Mouse (Mus musculus) kidney, adult 2 months (tissue): Measurements from ENCODE around the gene Engase. TPM values are rescaled to one million over a fixed set of nuclear protein-coding genes. Genes with fewer than 3 reads are reported as not detected.

Experiments used
- DNase-seq: peaks from one replicate; pipeline ENCODE4 v3.0.0; 2021
- H3K27ac ChIP-seq: fragments of 200-500 bp; 2 replicates; pipeline ENCODE4 v1.5.1; 2012; ENCODE audit warnings: low read depth, low read length, control low read depth, inconsistent platforms; ENCODE audit not compliant: insufficient read depth
- H3K27me3 ChIP-seq: fragments of 200-500 bp; replicated peaks from 2 replicates; pipeline ENCODE4 v1.6.1; 2012; ENCODE audit warnings: mild to moderate bottlenecking, moderate library complexity, low read length, inconsistent platforms; ENCODE audit not compliant: control insufficient read depth, insufficient read depth
- H3K36me3 ChIP-seq: fragments of 200-500 bp; 2 replicates; pipeline ENCODE4 v1.6.1; 2012; ENCODE audit warnings: mild to moderate bottlenecking, moderate library complexity, low read length, inconsistent platforms; ENCODE audit not compliant: control insufficient read depth, insufficient read depth
- H3K4me1 ChIP-seq: fragments of 200-500 bp; 2 replicates; pipeline ENCODE4 v1.6.1; 2011; ENCODE audit warnings: low read length; ENCODE audit not compliant: control insufficient read depth, insufficient read depth
- H3K4me3 ChIP-seq: fragments of 200-500 bp; 2 replicates; pipeline ENCODE4 v1.5.1; 2011; ENCODE audit warnings: mild to moderate bottlenecking, low read depth, low read length, control low read depth; ENCODE audit not compliant: insufficient read depth
- CTCF ChIP-seq: fragments of 200-500 bp; conservative IDR thresholded peaks from 2 replicates; pipeline ENCODE4 v1.5.1; 2011; ENCODE audit warnings: low read depth, mild to moderate bottlenecking, control low read depth, low read length, moderate library complexity, mixed read lengths; ENCODE audit not compliant: insufficient read depth, insufficient read length
- POLR2A ChIP-seq: fragments of 200-500 bp; IDR thresholded peaks from one replicate; pipeline ENCODE4 v1.6.1; 2011; ENCODE audit warnings: low read depth, low read length, control low read depth
- WGBS: fragments of 180-500 bp; shearing (Covaris S2); methylation state at CpG from one replicate; pipeline ENCODE4 v1.1.7; 2018; 5-methylcytosine and 5-hydroxymethylcytosine counted together
- polyA plus RNA-seq: library from polyadenylated mRNA; depleted of rRNA; stranded (reverse); fragments of >200 nt; gene quantifications from 2 replicates; pipeline ENCODE4 v1.2.3, GENCODE M21; 2012

Gene Engase
- polyA plus RNA-seq, 1 experiment, result 12.3 TPM

- WGBS, result 71% methylated on average over 6 of the region's 6 CpGs
- H3K4me3 ChIP-seq, result no peak overlapping the region
- H3K4me1 ChIP-seq, result peaks cover 5% of the 10 kb centered on the region; the same call in 1 of the 2 replicates
- DNase-seq, result no peak
- no peaks in the 10 kb centered on the region for H3K36me3 ChIP-seq
- TF ChIP-seq POLR2A, result no peak
- H3K27ac ChIP-seq, result no peak overlapping the region
- no peaks in the 10 kb centered on the region for H3K27me3 ChIP-seq
Observed at GRCm38 (mm10) chr11:118455788-118456187, 20.8 kb upstream of the Engase start.

GRCm38 (mm10) chr11:118456937-118457336 lies 19.7 kb upstream of the Engase start:
- TF ChIP-seq CTCF (no peak), POLR2A (no peak)
- 86% methylated on average over 11 of the region's 11 CpGs for WGBS
- H3K27me3 ChIP-seq, result no peaks in the 10 kb centered on the region
- no peak overlapping the region for H3K4me3 ChIP-seq
- peaks cover 5% of the 10 kb centered on the region; the same call in 1 of the 2 replicates for H3K4me1 ChIP-seq
- no peaks in the 10 kb centered on the region for H3K36me3 ChIP-seq
- no peak overlapping the region for H3K27ac ChIP-seq
- peak; percentile 17 for DNase-seq

GRCm38 (mm10) chr11:118459051-118459450 lies 17.6 kb upstream of the Engase start:
- H3K36me3 ChIP-seq, result no peaks in the 10 kb centered on the region
- H3K27me3 ChIP-seq, result no peaks in the 10 kb centered on the region
- WGBS, result 10% methylated on average over 8 of the region's 8 CpGs
- peaks cover 5% of the 10 kb centered on the region; the same call in 1 of the 2 replicates for H3K4me1 ChIP-seq
- H3K27ac ChIP-seq, result 0 out of 2 replicates have a peak overlapping the region, but pooled peaks have one; percentile 2
- no peak overlapping the region for H3K4me3 ChIP-seq
- peak; percentile 79 for DNase-seq
- TF ChIP-seq CTCF (no peak), POLR2A (no peak)

- Histone ChIP-seq H3K36me3 (no peaks in the 10 kb centered on the region), H3K4me3 (no peak overlapping the region), H3K27ac (no peak overlapping the region), H3K4me1 (peaks cover 5% of the 10 kb centered on the region; the same call in 1 of the 2 replicates), H3K27me3 (no peaks in the 10 kb centered on the region)
- 77% methylated on average over 4 of the region's 4 CpGs for WGBS
- no peak for TF ChIP-seq CTCF
- DNase-seq, result no peak
Observed at GRCm38 (mm10) chr11:118459536-118459935, 17.1 kb upstream of the Engase start.

- no peak overlapping the region for H3K27ac ChIP-seq
- TF ChIP-seq CTCF (peak; percentile 60), POLR2A (no peak)
- no peak for DNase-seq
- H3K36me3 ChIP-seq, result no peaks in the 10 kb centered on the region
- H3K27me3 ChIP-seq, result no peaks in the 10 kb centered on the region
- H3K4me3 ChIP-seq, result no peak overlapping the region
- H3K4me1 ChIP-seq, result peaks cover 5% of the 10 kb centered on the region; the same call in 1 of the 2 replicates
- WGBS, result 79% methylated on average over 6 of the region's 6 CpGs
Observed at GRCm38 (mm10) chr11:118460280-118460679, 16.3 kb upstream of the Engase start.

- Histone ChIP-seq H3K27ac (no peak overlapping the region), H3K36me3 (no peaks in the 10 kb centered on the region), H3K27me3 (no peaks in the 10 kb centered on the region), H3K4me1 (no peaks in the 10 kb centered on the region), H3K4me3 (no peak overlapping the region)
- no peak for DNase-seq
- TF ChIP-seq CTCF (no peak), POLR2A (no peak)
- WGBS, result 63% methylated on average over 11 of the region's 11 CpGs
Observed at GRCm38 (mm10) chr11:118467441-118468035, 9.1 kb upstream of the Engase start.

- TF ChIP-seq POLR2A (no peak), CTCF (no peak)
- Histone ChIP-seq H3K27me3 (no peaks in the 10 kb centered on the region), H3K4me3 (no peak overlapping the region), H3K36me3 (no peaks in the 10 kb centered on the region), H3K27ac (no peak overlapping the region), H3K4me1 (no peaks in the 10 kb centered on the region)
- DNase-seq, result no peak
- WGBS, result 77% methylated on average over 10 of the region's 10 CpGs
Observed at GRCm38 (mm10) chr11:118469509-118470160, 7.0 kb upstream of the Engase start.
